Mouse (Mus musculus): ENCODE results near the gene Clip1. TPM values are rescaled to one million over a fixed set of nuclear protein-coding genes. Genes with fewer than 3 reads are reported as not detected.

Clip1 gene
- polyA plus RNA-seq, 1 experiment from 2014 or later, result 15.7 TPM

GRCm38 (mm10) chr5:123622421-123622820 lies 62.0 kb downstream of the Clip1 start:
- Histone ChIP-seq H3K27ac (ENCODE audit: low read depth, low read length) (no peak overlapping the region), H3K4me2 (replicated peaks; ENCODE audit: low read depth) (no peak overlapping the region), H3K27me3 (replicated peaks; ENCODE audit: control insufficient read depth, insufficient read depth, low read length) (no peaks in the 10 kb centered on the region), H3K9ac (ENCODE audit: low read depth, low read length) (no peak overlapping the region), H3K4me3 (ENCODE audit: low read depth, low read length) (no peak overlapping the region), H3K9me3 (ENCODE audit: control insufficient read depth) (no peaks in the 10 kb centered on the region), H3K4me1 (replicated peaks; ENCODE audit: control insufficient read depth, insufficient read depth, low read length) (no peaks in the 10 kb centered on the region), H3K36me3 (ENCODE audit: control insufficient read depth, insufficient read depth) (peaks cover 28% of the 10 kb centered on the region)
- TF ChIP-seq CTCF (IDR thresholded peaks at IDR 0.05; ENCODE audit: low read depth), result 0 out of 2 replicates have a peak, but pooled peaks have one; percentile 13
- no peak for ATAC-seq
- WGBS, result 86% methylated on average over 13 of the region's 13 CpGs

DNA sequence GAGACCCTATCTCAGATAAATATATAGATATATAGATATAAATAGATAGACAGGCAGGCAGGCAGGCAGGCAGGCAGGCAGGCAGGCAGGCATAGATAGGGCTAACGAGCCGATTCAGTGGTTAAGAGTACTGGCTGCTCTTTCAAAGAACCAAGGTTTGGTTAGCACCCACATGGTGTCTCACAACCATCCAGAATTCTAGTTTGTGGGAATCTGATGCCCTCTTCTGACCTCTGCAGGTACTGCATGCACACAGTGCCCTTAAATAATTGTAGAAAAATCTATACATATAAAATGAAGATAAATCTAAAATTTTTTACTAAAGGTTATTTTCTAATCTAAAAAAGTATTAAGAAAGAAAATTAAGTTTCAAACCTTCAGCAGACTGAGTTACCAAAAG lies 65.9 kb downstream of the Clip1 start:
- H3K9me3 ChIP-seq (ENCODE audit: control insufficient read depth), result no peaks in the 10 kb centered on the region
- H3K4me1 ChIP-seq (replicated peaks; ENCODE audit: control insufficient read depth, insufficient read depth, low read length), result no peaks in the 10 kb centered on the region
- no peak overlapping the region for H3K9ac ChIP-seq (ENCODE audit: low read depth, low read length)
- no peak overlapping the region for H3K4me3 ChIP-seq (ENCODE audit: low read depth, low read length)
- H3K36me3 ChIP-seq (ENCODE audit: control insufficient read depth, insufficient read depth), result peaks cover 50% of the 10 kb centered on the region
- H3K27ac ChIP-seq (ENCODE audit: low read depth, low read length), result no peak overlapping the region
- 88% methylated on average over 2 of the region's 2 CpGs for WGBS
- no peak for ATAC-seq
- H3K27me3 ChIP-seq (replicated peaks; ENCODE audit: control insufficient read depth, insufficient read depth, low read length), result no peaks in the 10 kb centered on the region
- peak; percentile 60 for TF ChIP-seq CTCF (IDR thresholded peaks at IDR 0.05; ENCODE audit: low read depth)
- no peak overlapping the region for H3K4me2 ChIP-seq (replicated peaks; ENCODE audit: low read depth)

DNA sequence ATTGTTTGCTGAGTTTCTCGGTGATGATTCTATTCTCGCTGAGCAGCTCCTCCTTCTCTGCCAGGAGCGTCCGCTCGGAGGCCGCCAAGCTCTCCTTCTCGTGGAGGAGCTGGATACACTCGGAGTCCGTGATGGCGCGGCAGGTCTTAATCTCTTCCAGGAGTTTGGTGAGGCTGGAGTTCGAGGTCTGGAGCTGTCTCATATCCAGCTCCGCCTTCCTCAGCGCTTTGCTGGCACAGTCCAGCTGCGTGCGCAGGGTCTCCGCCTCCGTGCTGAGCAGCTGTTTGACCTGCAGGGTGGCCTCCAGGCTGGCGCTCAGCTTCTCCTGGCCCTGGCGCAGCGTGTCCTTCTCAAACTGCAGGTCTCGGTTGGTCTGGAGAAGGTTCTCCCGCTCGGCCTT lies 70.2 kb downstream of the Clip1 start:
- ATAC-seq, result no peak
- no peak overlapping the region for H3K27ac ChIP-seq (ENCODE audit: low read depth, low read length)
- no peak overlapping the region for H3K9ac ChIP-seq (ENCODE audit: low read depth, low read length)
- no peak overlapping the region for H3K4me3 ChIP-seq (ENCODE audit: low read depth, low read length)
- no peaks in the 10 kb centered on the region for H3K27me3 ChIP-seq (replicated peaks; ENCODE audit: control insufficient read depth, insufficient read depth, low read length)
- 92% methylated on average over 24 of the region's 24 CpGs for WGBS
- H3K4me2 ChIP-seq (replicated peaks; ENCODE audit: low read depth), result no peak overlapping the region
- H3K9me3 ChIP-seq (ENCODE audit: control insufficient read depth), result no peaks in the 10 kb centered on the region
- no peak for TF ChIP-seq CTCF (IDR thresholded peaks at IDR 0.05; ENCODE audit: low read depth)
- no peaks in the 10 kb centered on the region for H3K4me1 ChIP-seq (replicated peaks; ENCODE audit: control insufficient read depth, insufficient read depth, low read length)
- H3K36me3 ChIP-seq (ENCODE audit: control insufficient read depth, insufficient read depth), result peaks cover 47% of the 10 kb centered on the region

GRCm38 (mm10) chr5:123609843-123610242 lies 74.6 kb downstream of the Clip1 start:
- Histone ChIP-seq H3K36me3 (ENCODE audit: control insufficient read depth, insufficient read depth) (peaks cover 47% of the 10 kb centered on the region), H3K9me3 (ENCODE audit: control insufficient read depth) (no peaks in the 10 kb centered on the region), H3K9ac (ENCODE audit: low read depth, low read length) (no peak overlapping the region), H3K27ac (ENCODE audit: low read depth, low read length) (no peak overlapping the region), H3K4me1 (replicated peaks; ENCODE audit: control insufficient read depth, insufficient read depth, low read length) (no peaks in the 10 kb centered on the region), H3K27me3 (replicated peaks; ENCODE audit: control insufficient read depth, insufficient read depth, low read length) (no peaks in the 10 kb centered on the region), H3K4me2 (replicated peaks; ENCODE audit: low read depth) (no peak overlapping the region), H3K4me3 (ENCODE audit: low read depth, low read length) (no peak overlapping the region)
- peak; percentile 41; the same call in 1 of the 2 replicates for ATAC-seq
- 33% methylated on average over 4 of the region's 4 CpGs for WGBS
- TF ChIP-seq CTCF (IDR thresholded peaks at IDR 0.05; ENCODE audit: low read depth), result peak; percentile 94

- H3K36me3 ChIP-seq (ENCODE audit: control insufficient read depth, insufficient read depth), result peaks cover 44% of the 10 kb centered on the region
- H3K9me3 ChIP-seq (ENCODE audit: control insufficient read depth), result no peaks in the 10 kb centered on the region
- H3K4me1 ChIP-seq (replicated peaks; ENCODE audit: control insufficient read depth, insufficient read depth, low read length), result no peaks in the 10 kb centered on the region
- 89% methylated on average over 7 of the region's 7 CpGs for WGBS
- TF ChIP-seq CTCF (IDR thresholded peaks at IDR 0.05; ENCODE audit: low read depth), result no peak
- no peak overlapping the region for H3K9ac ChIP-seq (ENCODE audit: low read depth, low read length)
- H3K4me2 ChIP-seq (replicated peaks; ENCODE audit: low read depth), result no peak overlapping the region
- no peak overlapping the region for H3K4me3 ChIP-seq (ENCODE audit: low read depth, low read length)
- ATAC-seq, result no peak
- H3K27ac ChIP-seq (ENCODE audit: low read depth, low read length), result no peak overlapping the region
- H3K27me3 ChIP-seq (replicated peaks; ENCODE audit: control insufficient read depth, insufficient read depth, low read length), result no peaks in the 10 kb centered on the region
Observed at GRCm38 (mm10) chr5:123609416-123609815, 75.0 kb downstream of the Clip1 start.

DNA sequence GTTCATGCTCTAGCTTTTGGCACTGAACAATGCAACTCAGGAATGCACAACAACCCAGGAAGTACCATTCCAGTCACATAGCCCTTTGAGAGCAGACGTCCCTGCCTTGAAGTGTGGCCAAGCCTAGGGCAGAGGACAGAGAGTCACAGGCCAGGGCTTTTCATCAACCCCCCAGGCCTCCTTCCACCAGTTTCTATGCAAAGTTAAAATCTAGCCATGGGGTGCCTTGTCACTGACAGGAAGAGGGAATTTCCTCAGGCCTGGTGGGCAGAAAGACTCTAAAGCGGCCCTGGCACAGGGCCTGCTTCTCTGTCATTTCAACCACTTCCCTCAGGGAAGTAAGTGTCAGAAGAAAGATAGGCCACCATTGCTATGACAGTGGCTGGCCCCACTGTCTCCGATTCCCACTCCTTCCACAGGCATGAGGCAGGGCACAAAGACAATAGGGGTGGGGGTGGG lies 77.2 kb downstream of the Clip1 start:
- no peak for ATAC-seq
- H3K27me3 ChIP-seq (replicated peaks; ENCODE audit: control insufficient read depth, insufficient read depth, low read length), result no peaks in the 10 kb centered on the region
- no peaks in the 10 kb centered on the region for H3K9me3 ChIP-seq (ENCODE audit: control insufficient read depth)
- H3K9ac ChIP-seq (ENCODE audit: low read depth, low read length), result no peak overlapping the region
- 78% methylated on average over 3 of the region's 3 CpGs for WGBS
- no peaks in the 10 kb centered on the region for H3K4me1 ChIP-seq (replicated peaks; ENCODE audit: control insufficient read depth, insufficient read depth, low read length)
- H3K36me3 ChIP-seq (ENCODE audit: control insufficient read depth, insufficient read depth), result peaks cover 38% of the 10 kb centered on the region
- H3K27ac ChIP-seq (ENCODE audit: low read depth, low read length), result no peak overlapping the region
- no peak for TF ChIP-seq CTCF (IDR thresholded peaks at IDR 0.05; ENCODE audit: low read depth)
- no peak overlapping the region for H3K4me2 ChIP-seq (replicated peaks; ENCODE audit: low read depth)
- H3K4me3 ChIP-seq (ENCODE audit: low read depth, low read length), result no peak overlapping the region

GRCm38 (mm10) chr5:123603496-123603895 lies 80.9 kb downstream of the Clip1 start:
- ATAC-seq, result no peak
- Histone ChIP-seq H3K4me1 (replicated peaks; ENCODE audit: control insufficient read depth, insufficient read depth, low read length) (no peaks in the 10 kb centered on the region), H3K4me3 (ENCODE audit: low read depth, low read length) (no peak overlapping the region), H3K27me3 (replicated peaks; ENCODE audit: control insufficient read depth, insufficient read depth, low read length) (no peaks in the 10 kb centered on the region), H3K9ac (ENCODE audit: low read depth, low read length) (no peak overlapping the region), H3K4me2 (replicated peaks; ENCODE audit: low read depth) (no peak overlapping the region), H3K36me3 (ENCODE audit: control insufficient read depth, insufficient read depth) (peaks cover 39% of the 10 kb centered on the region), H3K27ac (ENCODE audit: low read depth, low read length) (no peak overlapping the region), H3K9me3 (ENCODE audit: control insufficient read depth) (no peaks in the 10 kb centered on the region)
- no peak for TF ChIP-seq CTCF (IDR thresholded peaks at IDR 0.05; ENCODE audit: low read depth)
- 46% methylated on average over 11 of the region's 11 CpGs for WGBS

All from intestine, postnatal 0 days (tissue).